ENCODE assay signal across 8 mouse cellular contexts in the genomic region with DNA sequence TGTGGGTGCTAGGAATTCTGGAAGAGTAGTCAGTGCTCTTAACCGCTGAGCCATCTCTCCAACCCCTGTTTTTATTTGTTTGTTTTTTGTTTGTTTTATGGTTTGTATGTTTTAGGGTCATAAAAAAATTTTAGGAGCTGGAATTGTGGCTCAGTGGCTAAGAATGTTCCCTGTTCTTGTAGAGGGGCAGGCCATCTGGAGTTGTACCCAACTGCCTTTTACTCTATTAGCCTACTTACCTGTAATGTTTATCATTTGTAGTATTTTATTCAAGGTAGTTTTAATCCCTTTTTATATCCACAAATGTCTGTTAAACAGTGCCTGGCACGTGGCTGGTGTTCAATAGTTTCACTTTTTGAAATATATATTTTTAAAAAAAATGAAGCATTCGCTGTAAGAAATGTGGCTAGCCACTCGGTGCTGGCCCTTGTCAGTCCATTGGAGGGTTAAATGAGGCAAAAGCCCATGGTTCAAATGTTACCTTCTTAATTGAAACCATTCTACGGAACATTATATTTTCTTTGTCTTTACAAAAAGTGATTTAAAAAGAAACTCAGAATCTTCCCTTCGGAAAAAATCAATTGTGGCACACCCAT. TPM values are rescaled to one million over a fixed set of nuclear protein-coding genes. Genes with fewer than 3 reads are reported as not detected.
DNase-seq lines count a peak whose midpoint lies in the region; ATAC-seq and TF ChIP-seq lines count a peak whose summit lies in the region.

No protein-coding gene starts in this region.

- H3K27ac ChIP-seq in embryonic facial prominence, embryonic 14.5 days (replicated peaks; ENCODE audit: low read depth, low read length): peak overlapping the region; percentile 45
- H3K27ac ChIP-seq in intestine, embryonic 15.5 days: peak overlapping the region; percentile 58; the same call in 1 of the 2 replicates
- no peak overlapping the region for H3K27ac ChIP-seq in neural tube, embryonic 12.5 days

- ATAC-seq in embryonic facial prominence, embryonic 14.5 days (ENCODE audit: low read depth): peak; percentile 13
- peak; percentile 37 for ATAC-seq in intestine, embryonic 15.5 days
- ATAC-seq in neural tube, embryonic 12.5 days (ENCODE audit: low FRiP score, low read depth): peak; percentile 49; the same call in 1 of the 2 replicates
- ATAC-seq in CD4-positive, CD25-positive, alpha-beta regulatory T cell, adult 4 months: no peak

- no peak for DNase-seq in lung, adult 2 months
- no peak for DNase-seq in lung, postnatal 10 days
- DNase-seq in embryonic facial prominence, embryonic 14.5 days (ENCODE audit: low spot score): no peak
- DNase-seq in layer of hippocampus, postnatal 36 days: no peak
- DNase-seq in thymus, postnatal 25 days: no peak

- H3K4me3 ChIP-seq in lung, adult 2 months (replicated peaks; ENCODE audit: extremely low read depth, low read depth, low read length): peak overlapping the region; percentile 21
- peak overlapping the region; percentile 88 for H3K4me3 ChIP-seq in embryonic facial prominence, embryonic 14.5 days (ENCODE audit: low read depth, low read length)
- peak overlapping the region; percentile 81 for H3K4me3 ChIP-seq in intestine, embryonic 15.5 days (replicated peaks)
- H3K4me3 ChIP-seq in neural tube, embryonic 12.5 days: peak overlapping the region; percentile 88

- peak overlapping the region; percentile 58 for H3K4me2 ChIP-seq in embryonic facial prominence, embryonic 14.5 days (ENCODE audit: low read depth, low read length)
- H3K4me2 ChIP-seq in intestine, embryonic 15.5 days (replicated peaks): peak overlapping the region; percentile 43
- peak overlapping the region; percentile 83 for H3K4me2 ChIP-seq in neural tube, embryonic 12.5 days (replicated peaks)

- H3K27me3 ChIP-seq in embryonic facial prominence, embryonic 14.5 days (replicated peaks; ENCODE audit: control insufficient read depth, insufficient read depth, low read length): no peaks in the 10 kb centered on the region
- no peaks in the 10 kb centered on the region for H3K27me3 ChIP-seq in intestine, embryonic 15.5 days (replicated peaks)
- peaks cover 7% of the 10 kb centered on the region; the same call in 1 of the 2 replicates for H3K27me3 ChIP-seq in neural tube, embryonic 12.5 days (replicated peaks)

- H3K9ac ChIP-seq in embryonic facial prominence, embryonic 14.5 days (ENCODE audit: low read depth, low read length): peak overlapping the region; percentile 52
- H3K9ac ChIP-seq in intestine, embryonic 15.5 days: no peak overlapping the region
- H3K9ac ChIP-seq in neural tube, embryonic 12.5 days: 0 out of 2 replicates have a peak overlapping the region, but pooled peaks have one; percentile 17

- H3K4me1 ChIP-seq in lung, adult 2 months (ENCODE audit: control insufficient read depth, insufficient read depth, low read length): peaks cover 9% of the 10 kb centered on the region
- peaks cover 16% of the 10 kb centered on the region for H3K4me1 ChIP-seq in embryonic facial prominence, embryonic 14.5 days (ENCODE audit: control insufficient read depth, insufficient read depth, low read length)
- H3K4me1 ChIP-seq in intestine, embryonic 15.5 days (replicated peaks): no peaks in the 10 kb centered on the region
- peaks cover 20% of the 10 kb centered on the region for H3K4me1 ChIP-seq in neural tube, embryonic 12.5 days

- WGBS in lung, adult 2 months: 14% methylated on average over 6 of the region's 6 CpGs
- WGBS in embryonic facial prominence, embryonic 14.5 days: 16% methylated on average over 6 of the region's 6 CpGs
- WGBS in intestine, embryonic 15.5 days: 14% methylated on average over 6 of the region's 6 CpGs
- WGBS in neural tube, embryonic 12.5 days: 14% methylated on average over 6 of the region's 6 CpGs

- no peak for TF ChIP-seq POLR2A in lung, adult 2 months (IDR thresholded peaks at IDR 0.05; ENCODE audit: borderline replicate concordance, extremely low read depth, low read depth, low read length)

- H3K36me3 ChIP-seq in embryonic facial prominence, embryonic 14.5 days (ENCODE audit: control insufficient read depth, insufficient read depth, low read length): no peaks in the 10 kb centered on the region
- no peaks in the 10 kb centered on the region for H3K36me3 ChIP-seq in intestine, embryonic 15.5 days
- H3K36me3 ChIP-seq in neural tube, embryonic 12.5 days: no peaks in the 10 kb centered on the region

- H3K9me3 ChIP-seq in embryonic facial prominence, embryonic 14.5 days (ENCODE audit: control insufficient read depth, low read length): no peaks in the 10 kb centered on the region
- H3K9me3 ChIP-seq in intestine, embryonic 15.5 days: no peaks in the 10 kb centered on the region
- H3K9me3 ChIP-seq in neural tube, embryonic 12.5 days: no peaks in the 10 kb centered on the region

- no peak for TF ChIP-seq CTCF in lung, adult 2 months (IDR thresholded peaks at IDR 0.05; ENCODE audit: insufficient read depth, low read length)

RNA-seq across cellular contexts. Expression of gene Eif4b, which starts 0.5 kb away (rescaled TPM):
- polyA plus RNA-seq in lung, adult 2 months (2012; rRNA removed): 47.3 and 87.1 TPM in 2 replicates
- 123 and 141 TPM in 2 replicates for polyA plus RNA-seq in embryonic facial prominence, embryonic 14.5 days (2014; fragmentation: Nextera tagmentation; extraction: Ambion mirVana)
- 122 and 124 TPM in 2 replicates for polyA plus RNA-seq in intestine, embryonic 15.5 days (2015; fragmentation: Nextera tagmentation; extraction: Ambion mirVana)
- polyA plus RNA-seq in neural tube, embryonic 12.5 days (2016; fragmentation: Nextera tagmentation; extraction: Ambion mirVana): 89.2 and 92.3 TPM in 2 replicates
- 100 to 1,000 TPM; 123 to 189 TPM for polyA plus RNA-seq in CD4-positive, CD25-positive, alpha-beta regulatory T cell, adult 4 months (2017; shearing (Covaris generic))
- 100 to 1,000 TPM; 179 to 182 TPM for total RNA-seq in layer of hippocampus, postnatal 36 days (2021)

RNA-seq across cellular contexts. Expression of gene Tns2, which starts 27.2 kb away (rescaled TPM):
- polyA plus RNA-seq in lung, adult 2 months (2012; rRNA removed): 255 and 329 TPM in 2 replicates
- 45.9 and 56.4 TPM in 2 replicates for polyA plus RNA-seq in embryonic facial prominence, embryonic 14.5 days (2014; fragmentation: Nextera tagmentation; extraction: Ambion mirVana)
- polyA plus RNA-seq in intestine, embryonic 15.5 days (2015; fragmentation: Nextera tagmentation; extraction: Ambion mirVana): 28.2 and 31.8 TPM in 2 replicates
- 13.0 and 13.5 TPM in 2 replicates for polyA plus RNA-seq in neural tube, embryonic 12.5 days (2016; fragmentation: Nextera tagmentation; extraction: Ambion mirVana)
- polyA plus RNA-seq in CD4-positive, CD25-positive, alpha-beta regulatory T cell, adult 4 months (2017; shearing (Covaris generic)): 1 to 10 TPM; 1.1 to 2.3 TPM
- total RNA-seq in layer of hippocampus, postnatal 36 days (2021): 10 to 100 TPM; 10.7 to 22.0 TPM

RNA-seq across cellular contexts. Expression of gene Krt18, which starts 45.1 kb away (rescaled TPM):
- 62.6 and 63.8 TPM in 2 replicates for polyA plus RNA-seq in lung, adult 2 months (2012; rRNA removed)
- 61.0 and 70.0 TPM in 2 replicates for polyA plus RNA-seq in embryonic facial prominence, embryonic 14.5 days (2014; fragmentation: Nextera tagmentation; extraction: Ambion mirVana)
- 263 and 305 TPM in 2 replicates for polyA plus RNA-seq in intestine, embryonic 15.5 days (2015; fragmentation: Nextera tagmentation; extraction: Ambion mirVana)
- 4.1 and 4.2 TPM in 2 replicates for polyA plus RNA-seq in neural tube, embryonic 12.5 days (2016; fragmentation: Nextera tagmentation; extraction: Ambion mirVana)
- polyA plus RNA-seq in CD4-positive, CD25-positive, alpha-beta regulatory T cell, adult 4 months (2017; shearing (Covaris generic)): under 1 TPM; 0.44 to 0.97 TPM
- under 1 TPM in 1 of 2 experiments, not detected in 1; 0.71 TPM for total RNA-seq in layer of hippocampus, postnatal 36 days (2021)

Comparison
In these comparisons a context has a peak if more than half of its experiments do, and no peak if none do; other contexts are left out.
1. H3K4me3 ChIP-seq: peak in every context shown above with its lines; median percentile 88 in embryonic facial prominence, embryonic 14.5 days; 88 in neural tube, embryonic 12.5 days; 81 in intestine, embryonic 15.5 days; 21 in lung, adult 2 months.
2. RNA of gene Krt18, which starts 45.1 kb away (polyA plus RNA-seq): 263 to 305 TPM in intestine, embryonic 15.5 days, 61.0 to 70.0 TPM in embryonic facial prominence, embryonic 14.5 days and 62.6 to 63.8 TPM in lung, adult 2 months; 4.1 to 4.2 TPM in neural tube, embryonic 12.5 days and 0.44 to 0.97 TPM in CD4-positive, CD25-positive, alpha-beta regulatory T cell, adult 4 months; every median in the first group is over 10 times any median in the second.
3. Peak in every context shown above with its lines, with median percentiles within 50 percentile points of each other: H3K4me2 ChIP-seq.